Mouse (Mus musculus): Measurements from ENCODE around the gene Fdxr. TPM values are rescaled to one million over a fixed set of nuclear protein-coding genes. Genes with fewer than 3 reads are reported as not detected.

Fdxr gene
- total RNA-seq, 2 experiments from 2014 or later = 22.4 to 22.5 TPM

- Histone ChIP-seq H3K4me3 (no peak overlapping the region; the same call in 1 of the 2 replicates), H3K27ac (peak overlapping the region; percentile 84)
- no peak for TF ChIP-seq CTCF (conservative IDR thresholded peaks at IDR 0.05)
Measured at GRCm38 (mm10) chr11:115264136-115264861, 12.6 kb downstream of the Fdxr start.

GRCm38 (mm10) chr11:115262954-115263353 lies 13.9 kb downstream of the Fdxr start:
- Histone ChIP-seq H3K4me3 (no peak overlapping the region), H3K27ac (peak overlapping the region; percentile 53; the same call in 1 of the 2 replicates)
- DNase-seq (ENCODE audit: low spot score in 2 of 2) = no peak
- no peak for TF ChIP-seq CTCF (conservative IDR thresholded peaks at IDR 0.05)

More at GRCm38 (mm10) chr11:115264136-115264861, 12.6 kb downstream of the Fdxr start:
- no peak for DNase-seq (ENCODE audit: low spot score in 2 of 2)

- TF ChIP-seq CTCF (conservative IDR thresholded peaks at IDR 0.05) = no peak
- DNase-seq (ENCODE audit: low spot score in 2 of 2) = no peak
- Histone ChIP-seq H3K4me3 (no peak overlapping the region), H3K27ac (no peak overlapping the region)
Measured at GRCm38 (mm10) chr11:115259134-115259533, 17.7 kb downstream of the Fdxr start.

GRCm38 (mm10) chr11:115257775-115258510 lies 18.9 kb downstream of the Fdxr start:
- DNase-seq (ENCODE audit: low spot score in 2 of 2) = no peak
- no peak overlapping the region for H3K27ac ChIP-seq
- TF ChIP-seq CTCF (conservative IDR thresholded peaks at IDR 0.05) = no peak
- no peak overlapping the region for H3K4me3 ChIP-seq

- H3K4me3 ChIP-seq = no peak overlapping the region
- DNase-seq (ENCODE audit: low spot score in 2 of 2) = no peak
- no peak overlapping the region for H3K27ac ChIP-seq
- TF ChIP-seq CTCF (conservative IDR thresholded peaks at IDR 0.05) = no peak
Measured at GRCm38 (mm10) chr11:115251258-115251657, 25.6 kb downstream of the Fdxr start.

- TF ChIP-seq CTCF (conservative IDR thresholded peaks at IDR 0.05) = no peak
- no peak overlapping the region for H3K27ac ChIP-seq
Measured at GRCm38 (mm10) chr11:115250405-115251090, 26.3 kb downstream of the Fdxr start.

GRCm38 (mm10) chr11:115249721-115250404 lies 27.0 kb downstream of the Fdxr start:
- peak; percentile 54 for TF ChIP-seq CTCF (conservative IDR thresholded peaks at IDR 0.05)
- DNase-seq (ENCODE audit: low spot score in 2 of 2) = no peak
- no peak overlapping the region for H3K27ac ChIP-seq
- H3K4me3 ChIP-seq = peak overlapping the region; percentile 52

More at GRCm38 (mm10) chr11:115250405-115251090, 26.3 kb downstream of the Fdxr start:
- peak overlapping the region; percentile 52 for H3K4me3 ChIP-seq
- no peak for DNase-seq (ENCODE audit: low spot score in 2 of 2)

GRCm38 (mm10) chr11:115247945-115248344 lies 28.9 kb downstream of the Fdxr start:
- Histone ChIP-seq H3K4me3 (no peak overlapping the region), H3K27ac (no peak overlapping the region; the same call in 1 of the 2 replicates)
- no peak for TF ChIP-seq CTCF (conservative IDR thresholded peaks at IDR 0.05)
- no peak for DNase-seq (ENCODE audit: low spot score in 2 of 2)

- no peak overlapping the region for H3K4me3 ChIP-seq
Measured at GRCm38 (mm10) chr11:115247240-115247639, 29.6 kb downstream of the Fdxr start.

GRCm38 (mm10) chr11:115246386-115246785 lies 30.5 kb downstream of the Fdxr start:
- DNase-seq (ENCODE audit: low spot score in 2 of 2) = no peak
- TF ChIP-seq CTCF (conservative IDR thresholded peaks at IDR 0.05) = no peak
- H3K27ac ChIP-seq = peak overlapping the region; percentile 32; the same call in 1 of the 2 replicates
- no peak overlapping the region for H3K4me3 ChIP-seq

More at GRCm38 (mm10) chr11:115247240-115247639, 29.6 kb downstream of the Fdxr start:
- no peak for DNase-seq (ENCODE audit: low spot score in 2 of 2)
- no peak overlapping the region; the same call in 1 of the 2 replicates for H3K27ac ChIP-seq
- TF ChIP-seq CTCF (conservative IDR thresholded peaks at IDR 0.05) = no peak

GRCm38 (mm10) chr11:115244840-115245239 lies 32.0 kb downstream of the Fdxr start:
- DNase-seq (ENCODE audit: low spot score in 2 of 2) = no peak
- no peak overlapping the region for H3K4me3 ChIP-seq
- TF ChIP-seq CTCF (conservative IDR thresholded peaks at IDR 0.05) = no peak
- no peak overlapping the region for H3K27ac ChIP-seq

GRCm38 (mm10) chr11:115243783-115244182 lies 33.1 kb downstream of the Fdxr start:
- H3K4me3 ChIP-seq = no peak overlapping the region

More at GRCm38 (mm10) chr11:115243783-115244182, 33.1 kb downstream of the Fdxr start:
- no peak for TF ChIP-seq CTCF (conservative IDR thresholded peaks at IDR 0.05)
- H3K27ac ChIP-seq = no peak overlapping the region
- no peak for DNase-seq (ENCODE audit: low spot score in 2 of 2)
